Mouse (Mus musculus) midbrain, embryonic 13.5 days (tissue): ENCODE results near the gene Sncg. TPM values are rescaled to one million over a fixed set of nuclear protein-coding genes. Genes with fewer than 3 reads are reported as not detected.

Experiments
- ATAC-seq: fragments of 200-750 bp; cut with Nextera tagmentation; 2 replicates; pipeline ENCODE4 v1.8.0; 2017; ENCODE audit warnings: mild to moderate bottlenecking, moderate TSS enrichment, moderate library complexity
- H3K27ac ChIP-seq: fragments of 300-500 bp; sonication (generic); 2 replicates; pipeline ENCODE4 v1.5.1; 2015; ENCODE audit warnings: inconsistent platforms, mild to moderate bottlenecking, moderate library complexity
- H3K27me3 ChIP-seq: fragments of 300-500 bp; sonication (generic); 2 replicates; pipeline ENCODE4 v1.6.1; 2015; ENCODE audit warnings: mild to moderate bottlenecking, inconsistent platforms
- H3K36me3 ChIP-seq: fragments of 300-500 bp; sonication (generic); 2 replicates; pipeline ENCODE4 v1.6.1; 2015; ENCODE audit warnings: mild to moderate bottlenecking, inconsistent platforms
- H3K4me1 ChIP-seq: fragments of 300-500 bp; sonication (generic); replicated peaks from 2 replicates; pipeline ENCODE4 v1.6.1; 2015; ENCODE audit warnings: inconsistent platforms
- H3K4me2 ChIP-seq: fragments of 300-500 bp; sonication (generic); replicated peaks from 2 replicates; pipeline ENCODE4 v1.6.1; 2015; ENCODE audit warnings: moderate library complexity, mild to moderate bottlenecking, inconsistent platforms
- H3K4me3 ChIP-seq: fragments of 300-500 bp; sonication (generic); replicated peaks from 2 replicates; pipeline ENCODE4 v1.5.1; 2015; ENCODE audit warnings: mild to moderate bottlenecking, inconsistent platforms
- H3K9ac ChIP-seq: fragments of 300-500 bp; sonication (generic); replicated peaks from 2 replicates; pipeline ENCODE4 v1.6.1; 2015; ENCODE audit warnings: mild to moderate bottlenecking, inconsistent platforms
- H3K9me3 ChIP-seq: fragments of 300-500 bp; sonication (generic); 2 replicates; pipeline ENCODE4 v1.6.1; 2016; ENCODE audit warnings: mild to moderate bottlenecking, inconsistent platforms
- WGBS: fragments of 180-500 bp; shearing (Covaris S2); methylation state at CpG from one replicate; pipeline ENCODE4 v1.1.7; 2015; 5-methylcytosine and 5-hydroxymethylcytosine counted together
- polyA plus RNA-seq: library from polyadenylated mRNA; unstranded; fragments of >200 nt; fragmentation: Nextera tagmentation; extraction: Ambion mirVana; gene quantifications from 2 replicates; pipeline ENCODE4 v1.2.1, GENCODE M21; 2015

Gene Sncg
- polyA plus RNA-seq, 1 experiment from 2014 or later: 61.2 TPM

GRCm38 (mm10) chr14:34326606-34327005 is 48.0 kb downstream of the Sncg start:
- H3K36me3 ChIP-seq: peaks cover 66% of the 10 kb centered on the region
- H3K27ac ChIP-seq: no peak overlapping the region
- 96% methylated on average over 3 of the region's 3 CpGs for WGBS
- no peak overlapping the region for H3K9ac ChIP-seq
- ATAC-seq: no peak
- H3K27me3 ChIP-seq: no peaks in the 10 kb centered on the region
- H3K9me3 ChIP-seq: no peaks in the 10 kb centered on the region
- no peak overlapping the region for H3K4me2 ChIP-seq
- H3K4me3 ChIP-seq: no peak overlapping the region
- H3K4me1 ChIP-seq: no peaks in the 10 kb centered on the region

DNA sequence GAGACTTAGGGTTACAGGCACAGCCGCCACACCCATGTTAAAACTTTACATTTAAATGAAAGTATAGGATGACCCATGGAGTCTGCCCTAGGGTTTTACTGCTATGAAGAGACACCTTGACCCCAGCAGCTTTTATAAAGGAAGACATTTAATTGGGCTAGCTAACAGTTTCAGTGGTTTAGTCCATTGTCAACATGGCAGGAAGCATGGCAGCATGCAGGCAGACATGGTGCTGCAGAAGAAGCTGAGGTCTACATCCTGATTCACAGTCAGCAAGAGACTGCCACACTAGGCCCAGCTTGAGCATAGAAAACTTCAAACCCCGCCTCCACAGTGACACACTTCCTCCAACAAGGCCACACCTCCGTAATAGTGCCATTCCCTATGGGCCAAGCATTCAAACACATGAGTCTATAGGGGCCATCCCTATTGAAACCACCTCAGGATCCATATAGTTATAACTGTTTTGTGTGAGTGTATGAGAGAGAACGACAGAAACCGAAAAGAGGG is 51.0 kb downstream of the Sncg start:
- peaks cover 60% of the 10 kb centered on the region for H3K36me3 ChIP-seq
- 96% methylated on average over 5 of the region's 5 CpGs for WGBS
- no peaks in the 10 kb centered on the region for H3K9me3 ChIP-seq
- H3K27ac ChIP-seq: no peak overlapping the region
- ATAC-seq: no peak
- no peak overlapping the region for H3K9ac ChIP-seq
- no peak overlapping the region for H3K4me2 ChIP-seq
- H3K4me1 ChIP-seq: no peaks in the 10 kb centered on the region
- no peaks in the 10 kb centered on the region for H3K27me3 ChIP-seq
- no peak overlapping the region for H3K4me3 ChIP-seq

Other genes starting within 250 kb of the Sncg start
- gene Npy4r, start 222.3 kb downstream of the Sncg start, polyA plus RNA-seq: 0.11 and 0.14 TPM in 2 replicates
- gene Gprin2, start 173.1 kb downstream of the Sncg start, polyA plus RNA-seq: 5.3 and 5.4 TPM in 2 replicates
- 0.49 and 0.63 TPM in 2 replicates for gene Syt15, start 155.2 kb downstream of the Sncg start, polyA plus RNA-seq
- gene Shld2, start 64.3 kb downstream of the Sncg start, polyA plus RNA-seq: 6.4 and 7.2 TPM in 2 replicates
- gene Glud1, start 64.1 kb downstream of the Sncg start, polyA plus RNA-seq: 79.2 and 91.7 TPM in 2 replicates
- gene Fam25c, start 19.4 kb downstream of the Sncg start, polyA plus RNA-seq: not detected in 2 replicates
- gene Mmrn2, start 676 bp upstream of the Sncg start, polyA plus RNA-seq: 4.9 and 5.5 TPM in 2 replicates
- 18.1 and 21.4 TPM in 2 replicates for gene Bmpr1a, start 128.6 kb upstream of the Sncg start, polyA plus RNA-seq
- not detected in 2 replicates for gene 9230112D13Rik, start 148.0 kb upstream of the Sncg start, polyA plus RNA-seq
- 0.11 and 0.32 TPM in 2 replicates for gene Ldb3, start 213.9 kb upstream of the Sncg start, polyA plus RNA-seq
- 0.16 TPM in 1 of 2 replicates, not detected in the other for gene Opn4, start 225.4 kb upstream of the Sncg start, polyA plus RNA-seq